Mouse (Mus musculus): ENCODE data around the gene Dapk1.

- TF ChIP-seq CTCF (IDR thresholded peaks at IDR 0.05) (no peak), POLR2A (IDR thresholded peaks at IDR 0.05; ENCODE audit: insufficient read depth, low read depth, low read length) (no peak)
Measured at GRCm38 (mm10) chr13:60675416-60675815, 73.7 kb downstream of the Dapk1 start.

Data from heart, adult 2 months (tissue).